Mouse (Mus musculus) kidney, embryonic 14.5 days (tissue): Measurements from ENCODE around the gene Clpp. TPM values are rescaled to one million over a fixed set of nuclear protein-coding genes. Genes with fewer than 3 reads are reported as not detected.

Experiments used
- ATAC-seq: fragments of 200-750 bp; cut with Nextera tagmentation; 2 replicates; pipeline ENCODE4 v1.8.0; 2017; ENCODE audit warnings: moderate number of reproducible peaks, mild to moderate bottlenecking, moderate TSS enrichment, moderate library complexity; ENCODE audit not compliant: low FRiP score, low TSS enrichment
- H3K27ac ChIP-seq: fragments of 300-500 bp; sonication (generic); 2 replicates; pipeline ENCODE4 v1.5.1; 2014; ENCODE audit warnings: low read depth, mild to moderate bottlenecking, low read length, moderate library complexity, mixed read lengths
- H3K27me3 ChIP-seq: fragments of 300-500 bp; sonication (generic); 2 replicates; pipeline ENCODE4 v1.6.1; 2014; ENCODE audit warnings: mild to moderate bottlenecking, low read length; ENCODE audit not compliant: control insufficient read depth, insufficient read depth
- H3K36me3 ChIP-seq: fragments of 300-500 bp; sonication (generic); 2 replicates; pipeline ENCODE4 v1.6.1; 2014; ENCODE audit warnings: low read length, mixed read lengths; ENCODE audit not compliant: control insufficient read depth, insufficient read depth
- H3K4me1 ChIP-seq: fragments of 300-500 bp; sonication (generic); 2 replicates; pipeline ENCODE4 v1.6.1; 2014; ENCODE audit warnings: low read length, mixed read lengths; ENCODE audit not compliant: control insufficient read depth, insufficient read depth
- H3K4me2 ChIP-seq: fragments of 300-500 bp; sonication (generic); replicated peaks from 2 replicates; pipeline ENCODE4 v1.6.1; 2014; ENCODE audit warnings: low read depth, mild to moderate bottlenecking, low read length
- H3K4me3 ChIP-seq: fragments of 300-500 bp; sonication (generic); 2 replicates; pipeline ENCODE4 v1.5.1; 2014; ENCODE audit warnings: mild to moderate bottlenecking, low read length
- H3K9ac ChIP-seq: fragments of 300-500 bp; sonication (generic); 2 replicates; pipeline ENCODE4 v1.6.1; 2014; ENCODE audit warnings: low read depth, mild to moderate bottlenecking, low read length, moderate library complexity
- H3K9me3 ChIP-seq: fragments of 300-500 bp; sonication (generic); 2 replicates; pipeline ENCODE4 v1.6.1; 2016; ENCODE audit warnings: low read length; ENCODE audit not compliant: control insufficient read depth
- WGBS: fragments of 180-500 bp; shearing (Covaris S2); extraction: QIAGEN DNeasy Blood & Tissue Kit; methylation state at CpG from one replicate; pipeline ENCODE4 v1.1.7; 2014; 5-methylcytosine and 5-hydroxymethylcytosine counted together
- polyA plus RNA-seq: library from polyadenylated mRNA; unstranded; fragments of >200 nt; fragmentation: Nextera tagmentation; extraction: Ambion mirVana; gene quantifications from 2 replicates; pipeline ENCODE4 v1.2.1, GENCODE M21; 2014

The Clpp gene
- polyA plus RNA-seq, 1 experiment from 2014 or later, result 173 TPM

DNA sequence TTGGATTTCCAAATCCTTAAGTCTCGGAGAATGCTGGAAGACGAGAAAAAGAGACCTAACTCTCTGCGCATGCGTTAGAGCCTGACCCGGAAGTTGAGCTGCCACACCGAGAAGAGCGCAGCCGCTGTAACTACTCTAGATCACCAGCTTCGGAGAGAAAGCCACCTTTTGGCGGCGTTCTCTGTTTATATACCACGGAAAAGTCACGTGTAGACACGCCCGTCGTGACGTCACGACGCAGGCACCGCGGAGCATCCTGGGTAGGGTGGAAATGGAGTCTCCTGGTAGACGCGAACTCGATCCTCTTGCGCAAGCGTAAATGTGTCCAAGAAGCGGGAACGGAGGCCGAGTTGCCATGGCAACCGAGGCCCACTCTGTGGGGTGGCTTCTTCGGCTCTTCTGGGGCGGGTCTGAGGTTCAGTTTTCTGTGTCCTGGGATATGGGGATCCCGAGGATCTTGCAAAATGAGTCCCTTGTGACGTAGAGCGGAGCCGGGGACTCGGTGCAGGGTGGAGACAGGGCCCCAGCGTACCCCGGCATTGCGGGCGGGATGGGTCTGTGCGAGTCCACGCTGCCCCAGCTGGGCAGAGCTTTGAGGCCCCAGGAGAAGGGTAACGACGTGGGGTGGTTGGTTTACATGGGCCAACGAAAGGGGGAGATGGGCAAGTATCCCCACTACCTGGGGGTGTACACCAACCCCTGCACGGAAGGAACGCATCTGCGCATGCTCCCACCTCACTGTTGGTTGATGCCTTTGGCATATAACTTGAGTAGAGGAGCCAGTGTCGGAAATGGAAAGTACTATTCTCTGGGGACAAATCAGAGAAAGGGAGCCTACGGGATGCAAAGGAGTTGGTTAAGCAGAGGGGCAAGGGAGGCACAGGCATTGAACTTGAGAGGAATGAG is 21.4 kb downstream of the Clpp start, which contains the start of the genes Gtf2f1 and Gm17949:
Gtf2f1 (minus strand) TSS at position 53 of the 906 bp plus-strand sequence.
Gm17949 (plus strand) TSS at position 234 of the 906 bp plus-strand sequence.
- Histone ChIP-seq H3K4me2 (peak within 1 kb of the TSS; percentile 91), H3K4me1 (peaks cover 12% of the 10 kb centered on the region; the same call in 1 of the 2 replicates), H3K27ac (peak within 1 kb of the TSS; percentile 74), H3K9me3 (no peaks in the 10 kb centered on the region), H3K4me3 (peak within 1 kb of the TSS; percentile 86), H3K27me3 (no peaks in the 10 kb centered on the region), H3K36me3 (peaks cover 28% of the 10 kb centered on the region), H3K9ac (peak within 1 kb of the TSS; percentile 87)
- peak; percentile 94 for ATAC-seq
- 1% methylated on average over 51 of the region's 51 CpGs for WGBS

DNA sequence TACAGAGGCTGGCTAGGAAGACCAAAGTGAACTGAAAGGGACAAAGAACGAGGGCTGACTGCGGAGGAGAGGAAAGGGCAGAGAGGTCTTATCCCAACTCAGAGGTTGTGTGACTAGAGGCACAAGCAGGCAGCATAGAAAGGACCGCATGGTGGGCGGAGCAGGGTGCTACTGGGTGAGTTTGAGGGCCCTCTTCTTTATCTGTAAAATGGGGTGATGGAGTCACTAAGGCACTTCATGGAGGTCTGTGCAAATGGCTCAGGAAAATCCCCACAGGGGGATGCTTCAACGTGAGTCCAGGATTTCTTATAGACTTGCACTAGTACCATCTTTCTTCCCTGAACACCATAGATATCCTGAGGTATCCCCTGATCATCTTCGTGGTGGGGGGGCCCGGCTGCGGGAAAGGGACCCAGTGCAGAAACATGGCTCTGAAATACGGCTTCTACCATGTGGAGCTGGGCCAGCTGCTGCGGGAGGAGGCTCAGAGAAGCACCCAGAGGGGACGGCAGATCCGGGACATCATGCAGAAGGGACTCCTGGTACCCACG is 22.2 kb downstream of the Clpp start:
- peaks cover 20% of the 10 kb centered on the region for H3K36me3 ChIP-seq
- H3K27ac ChIP-seq, result peak overlapping the region; percentile 74
- peak overlapping the region; percentile 74; the same call in 1 of the 2 replicates for H3K9ac ChIP-seq
- H3K9me3 ChIP-seq, result no peaks in the 10 kb centered on the region
- H3K4me3 ChIP-seq, result peak overlapping the region; percentile 86
- no peaks in the 10 kb centered on the region for H3K27me3 ChIP-seq
- WGBS, result 69% methylated on average over 13 of the region's 13 CpGs
- peaks cover 12% of the 10 kb centered on the region; the same call in 1 of the 2 replicates for H3K4me1 ChIP-seq
- peak overlapping the region; percentile 74 for H3K4me2 ChIP-seq
- no peak; the same call in 1 of the 2 replicates for ATAC-seq

DNA sequence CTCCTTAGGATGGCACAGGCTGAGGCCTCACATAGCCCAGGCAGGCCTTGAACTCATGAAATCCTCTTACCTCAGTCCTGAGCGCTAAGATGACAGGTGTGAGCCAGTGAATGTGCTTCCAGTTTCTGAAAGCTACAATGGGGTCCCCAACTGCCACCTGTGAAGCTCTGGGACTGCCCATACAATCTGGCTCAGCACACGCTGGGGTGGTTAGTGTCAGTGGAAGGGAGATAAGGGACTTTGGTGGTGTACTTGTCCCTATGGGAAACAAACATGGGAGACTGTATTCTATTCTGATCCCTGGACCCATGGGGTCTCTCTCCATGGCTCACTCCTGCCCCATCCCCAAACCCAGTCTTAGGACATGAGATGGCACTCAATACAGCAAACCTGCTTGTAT is 29.6 kb downstream of the Clpp start:
- 88% methylated on average over 2 of the region's 2 CpGs for WGBS
- Histone ChIP-seq H3K4me2 (no peak overlapping the region), H3K9me3 (no peaks in the 10 kb centered on the region), H3K27me3 (no peaks in the 10 kb centered on the region), H3K36me3 (peaks cover 48% of the 10 kb centered on the region), H3K4me3 (no peak overlapping the region), H3K9ac (no peak overlapping the region), H3K27ac (no peak overlapping the region), H3K4me1 (no peaks in the 10 kb centered on the region)
- no peak for ATAC-seq

DNA sequence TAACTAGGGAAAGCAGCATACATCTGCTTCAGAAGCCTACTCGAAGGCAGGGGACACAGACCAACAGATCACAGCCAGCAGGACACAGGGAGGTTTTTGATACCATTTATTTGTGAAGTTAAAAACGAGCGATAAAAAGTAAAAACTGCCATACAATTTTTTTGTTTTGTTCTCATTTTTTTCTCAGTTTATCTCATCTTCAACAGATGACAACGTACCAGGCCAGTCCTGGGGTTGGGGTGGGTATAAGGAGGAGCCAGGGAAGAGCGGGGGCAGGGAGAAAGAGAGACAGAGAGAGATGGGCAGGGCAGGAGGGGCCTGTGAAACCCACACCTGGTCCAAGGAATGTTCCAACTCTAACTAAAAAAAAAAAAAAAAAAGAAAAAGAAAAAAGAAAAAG is 30.9 kb downstream of the Clpp start:
- Histone ChIP-seq H3K27me3 (no peaks in the 10 kb centered on the region), H3K27ac (no peak overlapping the region), H3K9me3 (no peaks in the 10 kb centered on the region), H3K36me3 (peaks cover 61% of the 10 kb centered on the region), H3K9ac (no peak overlapping the region), H3K4me1 (no peaks in the 10 kb centered on the region), H3K4me2 (no peak overlapping the region), H3K4me3 (no peak overlapping the region)
- ATAC-seq, result no peak
- 90% methylated on average over 5 of the region's 5 CpGs for WGBS

DNA sequence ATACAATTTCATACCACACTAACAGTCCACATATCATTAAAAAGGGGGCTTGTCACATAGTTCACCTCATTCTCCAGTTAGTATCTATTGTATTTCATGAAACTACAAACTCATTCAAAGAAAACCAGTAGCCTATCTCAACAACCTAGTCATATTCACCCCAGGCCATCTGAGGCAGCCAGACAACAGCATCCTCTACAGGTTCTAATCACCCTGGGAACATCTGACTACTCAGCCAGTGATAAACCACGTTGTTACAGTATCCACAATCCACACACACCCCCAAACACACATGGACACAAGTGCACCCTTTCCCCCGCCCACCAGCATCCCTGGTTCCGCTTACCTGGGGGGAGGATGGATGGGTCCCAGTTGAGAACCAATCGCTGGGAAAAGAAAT is 37.4 kb downstream of the Clpp start:
- no peaks in the 10 kb centered on the region for H3K27me3 ChIP-seq
- no peak overlapping the region for H3K4me3 ChIP-seq
- no peak overlapping the region for H3K4me2 ChIP-seq
- no peaks in the 10 kb centered on the region for H3K9me3 ChIP-seq
- H3K9ac ChIP-seq, result no peak overlapping the region
- ATAC-seq, result no peak
- no peak overlapping the region for H3K27ac ChIP-seq
- peaks cover 14% of the 10 kb centered on the region for H3K4me1 ChIP-seq
- H3K36me3 ChIP-seq, result peaks cover 67% of the 10 kb centered on the region
- 83% methylated on average over 4 of the region's 4 CpGs for WGBS

DNA sequence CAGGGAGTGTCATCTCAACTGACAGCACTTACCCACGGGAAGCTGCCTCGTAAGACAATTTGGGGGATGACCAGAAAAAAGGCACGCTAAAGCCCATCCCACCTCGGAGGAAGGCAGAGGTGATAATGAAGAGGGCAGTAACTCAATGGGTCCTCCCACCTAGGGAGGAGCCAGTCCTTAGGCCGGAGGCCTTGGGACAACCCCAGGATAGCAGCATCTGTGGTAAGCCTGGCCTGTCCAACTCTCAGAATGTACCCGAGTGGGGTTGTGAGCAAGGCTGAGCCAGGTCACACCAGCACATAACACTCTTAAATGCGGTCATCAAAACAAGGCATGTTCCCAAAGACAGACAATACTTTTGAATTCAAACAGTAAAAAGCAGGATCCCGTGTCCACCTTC is 39.6 kb downstream of the Clpp start:
- Histone ChIP-seq H3K4me1 (peaks cover 15% of the 10 kb centered on the region), H3K27me3 (no peaks in the 10 kb centered on the region), H3K36me3 (peaks cover 45% of the 10 kb centered on the region), H3K9me3 (no peaks in the 10 kb centered on the region), H3K27ac (no peak overlapping the region), H3K9ac (peak overlapping the region; percentile 100), H3K4me2 (peak overlapping the region; percentile 71), H3K4me3 (peak overlapping the region; percentile 71)
- 24% methylated on average over 8 of the region's 8 CpGs for WGBS
- no peak for ATAC-seq

DNA sequence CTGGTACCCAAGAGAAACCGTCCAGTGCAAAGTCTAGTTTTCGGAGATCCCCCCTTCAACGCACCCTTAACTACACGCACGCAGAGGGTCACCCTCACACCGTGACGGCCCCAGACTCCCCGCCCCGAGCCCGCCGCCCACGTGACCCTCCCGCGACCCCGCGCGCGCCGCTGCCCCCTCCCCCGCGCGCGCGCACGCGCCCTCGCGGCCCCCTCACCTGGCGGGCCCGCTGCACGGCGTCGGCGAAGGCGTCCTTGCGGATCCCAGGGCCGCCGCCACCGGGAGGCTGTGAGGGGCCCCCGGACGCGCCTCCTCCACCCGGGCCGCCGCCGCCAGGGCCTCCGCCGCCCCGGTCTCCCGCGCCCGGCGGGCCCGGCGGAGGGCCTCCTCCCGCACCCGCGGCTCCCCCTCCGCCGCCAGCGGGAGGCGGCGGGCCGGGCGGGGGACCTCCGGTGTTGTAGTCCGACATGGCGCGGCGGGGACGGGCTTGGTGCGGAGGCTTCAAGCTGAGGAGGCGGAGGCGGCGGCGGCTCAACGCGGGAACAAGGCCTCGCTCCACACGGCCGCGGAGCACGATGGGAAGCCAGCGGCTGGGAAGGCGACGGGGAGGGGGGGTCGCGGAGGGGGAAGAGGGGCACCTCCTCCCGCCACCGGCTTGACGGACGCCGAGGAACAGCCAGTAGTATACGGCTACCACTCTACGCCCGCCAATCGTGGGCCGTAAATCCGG is 41.0 kb downstream of the Clpp start, which contains the start of gene Khsrp:
Khsrp (minus strand) TSS at position 592 of the 730 bp plus-strand sequence.
- Histone ChIP-seq H3K9ac (peak within 1 kb of the TSS; percentile 100), H3K4me2 (peak within 1 kb of the TSS; percentile 71), H3K4me3 (peak within 1 kb of the TSS; percentile 71), H3K36me3 (peaks cover 31% of the 10 kb centered on the region), H3K27me3 (no peaks in the 10 kb centered on the region), H3K4me1 (peaks cover 15% of the 10 kb centered on the region), H3K27ac (peak within 1 kb of the TSS; percentile 93), H3K9me3 (no peaks in the 10 kb centered on the region)
- 2% methylated on average over 67 of the region's 99 CpGs for WGBS
- ATAC-seq, result no peak

DNA sequence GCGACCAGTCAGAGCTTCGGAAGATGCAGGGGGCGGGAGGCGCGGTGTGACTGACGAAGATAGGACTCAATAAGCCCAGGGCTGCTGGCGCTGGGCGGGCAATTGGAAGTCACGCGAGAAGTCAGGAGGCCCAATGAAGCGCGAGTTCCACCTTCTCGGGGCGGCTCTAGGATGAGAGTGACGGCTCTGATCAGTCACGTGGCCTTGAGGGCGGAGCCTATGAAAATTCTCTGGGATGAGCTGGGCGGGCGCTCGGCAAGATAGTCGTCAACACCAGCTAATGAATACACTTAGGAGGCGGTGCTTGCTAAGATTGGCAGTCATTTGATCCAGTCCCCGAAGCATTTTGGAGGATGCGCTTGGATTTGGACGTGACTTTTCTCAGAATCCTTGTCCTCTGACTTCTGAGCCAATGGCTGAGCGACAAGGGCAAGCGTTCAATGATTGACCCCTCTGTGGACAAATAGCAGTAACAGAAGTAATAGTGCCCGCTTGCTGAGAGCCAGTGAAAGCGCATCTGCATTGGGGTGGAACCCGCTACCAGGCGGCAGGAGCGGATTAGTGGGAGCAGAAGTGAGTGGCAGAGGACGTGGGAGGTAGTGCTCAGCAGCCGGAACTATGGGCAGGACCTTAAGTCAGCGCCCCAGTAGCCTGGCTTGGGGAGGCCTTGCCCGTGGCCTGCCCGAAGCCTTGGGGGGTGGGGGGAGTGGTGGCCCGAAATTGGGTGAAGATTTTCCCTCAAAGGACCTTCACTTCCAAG is 41.7 kb downstream of the Clpp start:
- H3K9ac ChIP-seq, result peak overlapping the region; percentile 100
- H3K4me1 ChIP-seq, result peaks cover 15% of the 10 kb centered on the region
- peak; percentile 96 for ATAC-seq
- under 1% methylated on average over 38 of the region's 38 CpGs for WGBS
- no peaks in the 10 kb centered on the region for H3K9me3 ChIP-seq
- peak overlapping the region; percentile 82 for H3K27ac ChIP-seq
- H3K36me3 ChIP-seq, result peaks cover 23% of the 10 kb centered on the region
- no peaks in the 10 kb centered on the region for H3K27me3 ChIP-seq
- H3K4me2 ChIP-seq, result peak overlapping the region; percentile 50
- peak overlapping the region; percentile 71 for H3K4me3 ChIP-seq
